Mouse (Mus musculus): ENCODE measurements around the gene Kif26a. TPM values are rescaled to one million over a fixed set of nuclear protein-coding genes. Genes with fewer than 3 reads are reported as not detected.

Kif26a gene
- under 1 TPM; 0.49 to 0.52 TPM for total RNA-seq (2023)

DNA sequence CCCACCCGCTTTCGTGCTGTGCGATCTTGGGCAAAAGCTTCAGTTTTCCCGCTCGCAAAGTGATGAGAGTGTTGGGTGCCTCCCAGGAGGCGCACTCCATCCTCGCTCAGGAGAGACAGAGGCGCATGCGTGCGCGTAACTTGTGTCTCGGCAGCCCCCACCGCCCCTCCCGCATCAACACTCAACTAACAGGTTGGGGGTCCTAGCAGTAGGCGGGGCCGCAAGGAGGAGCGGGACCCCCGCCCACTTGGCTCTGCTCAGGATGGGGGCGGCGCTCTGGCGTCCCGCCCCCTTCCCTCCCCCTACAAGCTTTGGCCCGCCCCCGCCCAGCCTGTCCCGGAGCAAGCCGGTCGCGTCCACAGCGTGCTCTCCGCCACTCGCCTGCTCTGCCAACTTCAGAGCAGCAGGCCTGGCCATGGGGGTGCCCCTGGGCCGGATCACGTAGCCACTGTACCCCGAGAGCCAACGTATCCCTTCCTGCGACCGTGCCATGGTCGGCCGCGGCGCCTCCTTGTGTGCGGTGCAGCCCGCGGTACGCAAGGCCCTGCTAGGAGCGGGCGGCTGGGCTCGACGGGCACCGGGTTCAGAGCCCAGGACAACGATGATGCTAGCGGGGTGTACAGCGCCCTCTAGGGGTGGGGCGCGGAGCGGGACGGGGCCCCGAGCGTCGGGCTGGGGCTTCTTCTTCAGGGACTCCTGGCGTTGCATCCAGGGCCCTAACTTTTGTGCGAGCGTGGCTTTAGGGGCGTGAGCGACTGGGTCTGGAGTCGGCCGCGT lies at the start of gene Kif26a:
Gene Kif26a, plus strand, starts transcription at position 334 of the 777 bp plus-strand sequence.

DNA sequence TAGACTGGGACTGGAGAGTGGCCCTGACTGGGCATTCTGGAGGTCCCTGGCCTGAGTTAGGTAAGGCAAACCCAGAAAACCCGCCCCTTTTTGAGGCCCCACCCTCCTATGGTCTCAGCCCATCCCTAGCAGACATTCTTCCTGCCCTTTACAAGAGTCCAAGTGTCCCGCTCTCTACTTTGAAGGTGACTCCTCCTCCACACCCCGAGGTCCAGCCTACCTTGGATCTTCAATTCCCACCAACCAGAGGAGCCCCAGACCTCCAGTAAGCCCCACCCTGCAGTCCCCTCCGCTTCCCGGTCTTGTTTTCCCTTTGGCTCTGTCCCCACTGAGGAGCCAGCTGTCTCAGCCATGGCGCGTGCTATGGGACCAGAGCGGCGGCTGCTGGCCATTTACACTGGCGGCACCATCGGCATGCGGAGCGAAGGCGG lies 39.5 kb upstream of the Kif26a start, which contains the start of gene Aspg:
Gene Aspg, plus strand, starts transcription at position 139 of the 431 bp plus-strand sequence.

Other genes with a start within 250 kb of the Kif26a start
- gene Ppp1r13b, start 238.1 kb upstream of the Kif26a start, total RNA-seq (2023) = 10 to 100 TPM; 12.0 to 14.0 TPM
- 100 to 1,000 TPM; 160 to 191 TPM for gene Atp5mpl, start 179.2 kb upstream of the Kif26a start, total RNA-seq (2023)
- under 1 TPM; 0.39 to 0.63 TPM for gene Tdrd9, start 174.6 kb upstream of the Kif26a start, total RNA-seq (2023)
- not detected for gene Rd3l, start 164.9 kb upstream of the Kif26a start, total RNA-seq (2023)
- under 1 TPM in 1 of 2 experiments, not detected in 1; 0.34 TPM for gene Aspg, start 39.5 kb upstream of the Kif26a start, total RNA-seq (2023)